Mouse (Mus musculus) ovary, postnatal 10 days (tissue): ENCODE data around the gene Zbtb24.
"Not testable (repeated sequence)": the region's sequence is repeated elsewhere in the genome, so short reads cannot be mapped to it uniquely, and the experiment has no call there.

ENCODE experiments used
- DNase-seq: peaks from one replicate; pipeline ENCODE4 v3.0.0; 2022; ENCODE audit warnings: low spot score

The Zbtb24 gene

GRCm38 (mm10) chr10:41504996-41505395 lies 54.8 kb downstream of the Zbtb24 start:
- no peak for DNase-seq

DNA sequence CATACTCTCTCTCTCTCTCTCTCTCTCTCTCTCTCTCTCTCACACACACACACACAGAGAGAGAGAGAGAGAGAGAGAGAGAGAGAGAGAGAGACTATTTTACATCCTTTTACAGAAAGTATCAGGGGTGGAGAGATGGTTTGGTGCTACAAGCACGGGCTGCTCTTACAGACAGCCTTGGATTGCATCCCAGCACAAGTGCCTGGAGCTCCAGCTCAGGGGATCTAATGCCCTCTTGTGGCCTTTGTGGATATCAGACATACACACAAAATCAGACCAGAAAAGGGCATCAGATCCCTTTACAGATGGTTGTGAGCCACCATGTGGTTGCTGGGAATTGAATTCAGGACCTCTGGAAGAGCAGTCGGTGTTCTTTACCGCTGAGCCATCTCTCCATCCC lies 55.3 kb downstream of the Zbtb24 start:
- not testable (repeated sequence) for DNase-seq

DNA sequence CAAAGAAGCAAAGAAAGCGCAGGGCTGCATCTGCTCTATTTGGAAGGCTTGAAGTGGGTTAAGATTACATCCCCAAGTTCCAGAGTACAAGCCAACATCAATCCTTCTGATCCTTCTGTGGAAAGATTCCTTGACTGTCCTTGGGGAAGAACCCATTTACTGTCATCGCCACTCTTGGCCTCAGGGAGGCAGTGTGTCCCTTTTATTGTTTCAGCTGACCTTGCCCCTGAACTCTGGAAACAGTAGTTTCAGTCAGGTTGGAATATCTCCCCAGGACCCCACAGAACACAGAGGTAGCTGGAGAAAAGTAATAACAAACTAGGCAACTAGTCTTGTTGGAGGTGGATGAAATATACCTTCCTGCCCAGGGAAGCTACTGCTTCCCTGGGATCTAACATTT lies 59.0 kb downstream of the Zbtb24 start:
- no peak for DNase-seq

DNA sequence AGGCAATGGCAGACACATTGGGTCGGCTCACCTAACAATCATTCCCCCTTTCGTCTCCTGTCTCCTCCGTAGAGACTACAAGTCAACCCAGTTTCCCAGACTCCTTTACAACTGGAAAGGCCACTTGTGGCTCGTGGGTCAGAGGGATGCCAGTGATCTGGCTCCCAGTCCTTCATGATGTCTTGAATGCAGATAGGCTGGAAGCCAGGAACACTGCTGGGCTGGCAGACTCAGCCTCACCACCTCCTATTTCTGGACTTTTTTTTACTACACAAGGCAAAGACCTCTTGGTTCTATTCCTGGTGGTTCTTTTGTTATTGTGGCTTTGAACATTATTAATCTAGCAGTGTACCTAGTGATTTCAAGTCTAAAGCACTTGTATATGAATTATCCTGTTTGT lies 64.1 kb downstream of the Zbtb24 start:
- no peak for DNase-seq

DNA sequence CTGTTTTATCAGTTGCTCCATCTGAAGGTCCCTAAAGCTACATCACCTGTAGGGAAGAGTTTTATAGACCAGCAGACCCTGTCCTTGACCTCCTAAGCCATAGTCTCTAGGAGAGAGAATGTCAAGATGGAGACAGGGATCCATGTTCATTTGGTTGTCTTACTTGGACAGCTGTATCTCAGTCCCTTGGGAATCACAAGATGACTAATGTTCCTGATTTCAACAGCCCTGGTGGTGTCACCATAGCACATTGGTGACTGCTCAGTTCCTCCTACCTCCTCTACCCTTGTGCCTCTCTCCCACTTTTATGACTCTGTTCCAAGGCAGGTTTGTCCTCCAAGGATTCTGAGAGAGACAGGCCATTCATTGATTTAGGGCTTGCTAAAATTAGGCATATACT lies 64.7 kb downstream of the Zbtb24 start:
- no peak for DNase-seq
